Mouse (Mus musculus): ENCODE measurements around the gene Akt1s1. TPM values are rescaled to one million over a fixed set of nuclear protein-coding genes. Genes with fewer than 3 reads are reported as not detected.

Akt1s1 gene
- total RNA-seq, 2 experiments from 2014 or later: 80.8 to 81.1 TPM

DNA sequence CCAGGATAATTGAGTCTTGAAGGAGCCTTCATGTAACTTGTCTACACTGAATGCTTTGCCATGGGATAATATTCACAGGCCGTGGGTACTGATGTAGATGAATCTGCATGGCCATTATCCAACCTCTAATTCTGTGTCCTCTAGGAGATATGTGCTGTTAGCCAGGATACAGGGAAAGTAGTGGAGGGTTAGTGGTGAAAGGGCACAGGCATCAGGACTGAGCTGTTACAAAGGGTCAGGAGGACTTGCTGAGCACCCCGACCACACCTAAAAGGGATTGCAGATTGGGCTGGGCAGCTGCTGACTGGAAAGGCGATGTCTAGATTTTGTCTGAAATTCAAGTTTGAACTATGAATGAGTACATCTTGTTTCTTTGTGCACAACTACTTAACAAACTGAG, 28.3 kb upstream of the Akt1s1 start:
- intact Hi-C loops (cut with DNase I): no loop called here
- DNase-seq (ENCODE audit: low spot score in 2 of 2): no peak

GRCm38 (mm10) chr7:44821666-44822448, 26.9 kb upstream of the Akt1s1 start:
- DNase-seq (ENCODE audit: low spot score in 2 of 2): peak in 1 of 2 experiments; percentile 0
- intact Hi-C loops (cut with DNase I): no loop called here

DNA sequence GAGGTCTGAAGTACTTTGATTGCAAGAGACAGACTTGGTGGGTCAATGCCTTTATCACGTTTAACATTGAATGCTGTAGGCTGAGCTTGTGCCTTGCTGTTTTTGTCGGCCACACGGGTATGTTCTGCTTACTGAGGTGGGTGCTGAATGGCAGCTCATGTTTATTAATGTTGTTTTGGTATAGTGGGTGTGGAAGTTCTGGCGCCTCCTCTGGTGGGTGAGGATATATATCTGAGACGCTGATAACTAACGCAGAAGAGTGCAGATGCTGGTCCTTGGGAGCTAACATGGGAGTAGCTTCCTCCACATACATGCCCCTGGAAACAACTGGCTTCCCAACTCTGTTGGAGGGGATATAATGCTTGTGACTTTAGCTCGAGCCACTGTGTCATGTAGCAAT, 25.4 kb upstream of the Akt1s1 start:
- intact Hi-C loops (cut with DNase I): no loop called here
- no peak for DNase-seq (ENCODE audit: low spot score in 2 of 2)

- intact Hi-C loops (cut with DNase I): loop anchor here (1.0 kb wide), 1 partner anchor 101 kb away; no protein-coding TSS in a partner anchor
- peak; percentile 82 to 88 for DNase-seq (ENCODE audit: low spot score in 2 of 2)
Measured at GRCm38 (mm10) chr7:44824872-44825271, 23.9 kb upstream of the Akt1s1 start.

GRCm38 (mm10) chr7:44826771-44827170, 22.0 kb upstream of the Akt1s1 start:
- no peak for DNase-seq (ENCODE audit: low spot score in 2 of 2)
- intact Hi-C loops (cut with DNase I): no loop called here

DNA sequence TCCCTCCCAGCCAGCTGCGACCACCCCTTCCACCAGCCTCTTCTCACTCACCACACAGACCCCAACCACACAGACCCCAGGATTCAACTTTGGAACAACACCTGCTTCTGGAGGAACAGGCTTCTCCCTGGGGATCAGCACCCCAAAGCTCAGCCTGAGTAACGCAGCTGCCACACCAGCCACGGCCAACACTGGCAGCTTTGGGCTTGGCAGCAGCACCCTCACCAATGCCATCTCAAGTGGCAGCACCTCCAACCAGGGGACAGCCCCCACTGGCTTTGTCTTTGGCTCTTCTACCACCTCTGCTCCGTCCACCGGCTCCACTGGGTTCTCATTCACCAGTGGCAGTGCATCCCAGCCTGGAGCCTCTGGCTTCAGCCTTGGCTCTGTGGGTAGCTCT, 20.1 kb upstream of the Akt1s1 start:
- no peak for DNase-seq (ENCODE audit: low spot score in 2 of 2)
- intact Hi-C loops (cut with DNase I): no loop called here

- DNase-seq (ENCODE audit: low spot score in 2 of 2): no peak
- intact Hi-C loops (cut with DNase I): no loop called here
Measured at GRCm38 (mm10) chr7:44832763-44833162, 16.0 kb upstream of the Akt1s1 start.

GRCm38 (mm10) chr7:44835373-44836015, 13.3 kb upstream of the Akt1s1 start:
- intact Hi-C loops (cut with DNase I): no loop called here
- no peak for DNase-seq (ENCODE audit: low spot score in 2 of 2)

DNA sequence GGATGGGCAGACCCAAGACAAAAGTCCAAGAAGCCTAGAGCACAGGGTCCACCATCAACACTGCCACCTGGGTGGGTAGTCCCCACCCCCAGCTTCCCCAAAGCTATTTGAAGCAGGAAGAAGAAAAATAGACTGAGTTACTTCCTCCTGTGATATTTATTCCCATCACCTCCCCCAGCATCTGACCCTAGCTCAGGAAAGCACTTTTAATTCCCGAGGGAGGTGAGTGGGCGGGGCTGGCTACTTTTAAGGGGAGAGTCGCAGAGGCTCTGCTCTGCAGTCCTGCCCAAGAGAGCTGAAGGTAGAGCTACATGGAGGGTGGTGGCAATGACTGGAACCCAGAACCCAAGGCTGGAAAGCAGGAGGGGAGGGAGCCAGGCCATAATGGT, 12.8 kb upstream of the Akt1s1 start:
- intact Hi-C loops (cut with DNase I): no loop called here
- DNase-seq (ENCODE audit: low spot score in 2 of 2): no peak

DNA sequence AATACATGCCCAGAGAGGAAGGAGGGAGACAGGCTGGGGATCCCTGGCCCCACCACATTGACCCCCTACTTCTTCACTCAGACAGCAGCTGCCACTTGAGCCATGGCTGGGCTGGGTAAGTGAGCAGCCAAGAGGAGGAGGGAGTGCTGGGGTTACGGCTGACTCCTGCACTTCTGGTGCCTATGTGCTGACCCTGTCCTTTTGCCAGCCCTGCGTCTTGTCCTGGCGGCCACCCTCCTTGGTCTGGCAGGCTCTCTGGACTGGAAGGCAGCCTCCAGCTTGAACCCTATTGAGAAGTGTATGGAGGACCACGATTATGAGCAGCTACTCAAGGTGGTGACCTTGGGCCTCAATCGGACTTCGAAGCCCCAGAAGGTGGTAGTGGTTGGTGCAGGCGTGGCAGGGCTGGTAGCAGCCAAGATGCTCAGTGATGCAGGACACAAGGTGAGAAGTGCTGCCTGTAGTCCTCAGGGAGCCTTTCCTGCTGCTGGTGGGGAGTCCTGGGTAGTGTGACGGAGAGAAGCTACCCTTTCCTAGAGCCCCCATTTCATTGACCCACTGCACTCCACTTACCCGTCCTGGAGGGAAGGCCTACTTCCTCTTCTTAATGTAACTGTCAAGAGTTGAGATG, 12.3 kb upstream of the Akt1s1 start:
- intact Hi-C loops (cut with DNase I): no loop called here
- DNase-seq (ENCODE audit: low spot score in 2 of 2): no peak

- intact Hi-C loops (cut with DNase I): no loop called here
- no peak for DNase-seq (ENCODE audit: low spot score in 2 of 2)
Measured at GRCm38 (mm10) chr7:44838073-44838472, 10.7 kb upstream of the Akt1s1 start.

GRCm38 (mm10) chr7:44839171-44839490, 9.7 kb upstream of the Akt1s1 start:
- intact Hi-C loops (cut with DNase I): no loop called here
- DNase-seq (ENCODE audit: low spot score in 2 of 2): no peak

- intact Hi-C loops (cut with DNase I): no loop called here
- peak; percentile 66 to 75 for DNase-seq (ENCODE audit: low spot score in 2 of 2)
Measured at GRCm38 (mm10) chr7:44839491-44840191, 9.2 kb upstream of the Akt1s1 start.

DNA sequence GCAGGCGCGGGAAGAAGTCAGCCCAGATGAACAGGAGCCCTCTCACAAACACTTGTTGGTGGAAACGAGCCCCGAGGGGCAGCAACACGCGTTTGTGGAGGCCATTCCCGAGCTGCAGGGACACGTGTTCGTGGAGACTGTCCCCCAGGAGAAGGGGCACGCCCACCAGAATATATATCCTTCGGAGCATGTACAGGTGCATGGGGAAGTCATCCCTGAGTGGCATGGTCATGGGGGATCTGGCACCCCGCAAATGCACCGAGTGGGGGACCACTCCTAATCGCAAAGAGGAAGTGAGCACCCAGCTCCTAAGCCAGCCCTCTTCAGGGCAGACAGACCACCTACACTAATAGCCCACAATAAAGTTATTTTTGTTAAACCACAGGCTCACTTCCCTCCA, 8.4 kb upstream of the Akt1s1 start:
- DNase-seq (ENCODE audit: low spot score in 2 of 2): no peak
- intact Hi-C loops (cut with DNase I): no loop called here

DNA sequence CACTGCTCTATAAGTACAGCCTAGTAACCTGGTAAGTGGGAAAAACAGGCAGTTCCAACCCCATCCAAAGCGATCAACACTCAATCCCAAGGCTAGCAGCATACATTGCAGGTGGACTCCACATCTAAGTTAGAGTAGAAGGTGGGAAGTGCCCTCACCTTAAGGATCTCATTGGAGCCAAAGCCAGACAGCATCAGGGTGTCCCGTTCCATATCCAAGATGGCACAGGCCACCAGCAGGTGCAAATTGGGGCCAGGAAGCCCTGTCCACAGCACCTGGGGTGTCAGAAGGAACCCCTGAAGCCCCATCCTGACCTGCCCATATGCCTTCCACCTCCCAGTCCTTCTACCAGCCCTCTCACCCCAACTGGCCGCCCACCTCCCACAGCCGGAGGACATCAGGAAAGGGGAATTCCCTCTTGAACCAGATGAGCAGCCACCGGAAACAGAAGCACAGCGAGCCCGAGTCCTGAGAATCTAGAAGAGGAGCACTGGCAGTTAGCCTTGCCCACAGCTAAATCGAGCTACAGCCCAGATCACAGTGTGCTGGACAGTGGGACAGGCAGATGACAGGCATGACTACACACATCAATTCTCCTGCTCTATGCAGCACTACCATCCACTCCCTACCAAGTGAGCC, 6.8 kb upstream of the Akt1s1 start:
- intact Hi-C loops (cut with DNase I): no loop called here
- DNase-seq (ENCODE audit: low spot score in 2 of 2): no peak

DNA sequence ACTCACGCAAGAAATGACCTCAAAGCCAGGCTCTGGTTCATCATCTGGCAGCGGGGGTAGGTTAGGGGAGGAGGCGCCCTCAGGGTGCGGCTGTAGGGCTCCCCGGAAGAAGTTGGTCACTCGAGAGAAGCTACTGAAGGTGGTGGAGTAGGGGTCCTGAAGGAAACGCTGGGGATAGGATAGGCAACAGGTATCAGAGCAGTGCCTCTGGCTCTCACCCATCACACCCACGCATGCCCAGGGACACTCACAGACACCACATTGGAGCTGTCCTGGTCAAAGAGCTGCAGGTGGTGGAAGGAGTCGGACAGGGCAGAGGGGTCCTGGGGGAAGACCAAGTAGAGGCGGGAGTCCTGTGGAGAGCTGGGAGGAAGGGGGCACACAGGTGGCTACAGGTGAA, 3.8 kb upstream of the Akt1s1 start:
- intact Hi-C loops (cut with DNase I): no loop called here
- no peak for DNase-seq (ENCODE audit: low spot score in 2 of 2)

DNA sequence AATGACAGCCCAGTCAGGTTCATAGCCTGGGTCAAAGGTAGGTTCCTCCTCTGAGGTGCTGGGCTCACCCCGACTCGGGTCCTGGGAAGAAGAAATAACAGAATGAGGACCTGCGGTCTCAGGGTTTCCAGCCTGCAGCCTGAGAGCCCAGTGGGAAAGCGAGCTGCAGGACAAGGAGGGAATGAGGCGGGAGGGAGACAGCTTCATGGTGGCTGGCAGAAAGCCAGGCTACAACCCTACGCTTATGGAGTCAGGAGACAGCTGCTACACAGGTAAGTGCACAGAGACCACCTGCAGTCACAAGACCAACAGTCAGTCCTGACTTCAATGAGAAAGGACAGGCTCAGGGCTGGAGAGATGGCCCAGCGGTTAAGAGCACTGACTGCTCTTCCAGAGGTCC, 2.0 kb upstream of the Akt1s1 start:
- no peak for DNase-seq (ENCODE audit: low spot score in 2 of 2)
- intact Hi-C loops (cut with DNase I): no loop called here

DNA sequence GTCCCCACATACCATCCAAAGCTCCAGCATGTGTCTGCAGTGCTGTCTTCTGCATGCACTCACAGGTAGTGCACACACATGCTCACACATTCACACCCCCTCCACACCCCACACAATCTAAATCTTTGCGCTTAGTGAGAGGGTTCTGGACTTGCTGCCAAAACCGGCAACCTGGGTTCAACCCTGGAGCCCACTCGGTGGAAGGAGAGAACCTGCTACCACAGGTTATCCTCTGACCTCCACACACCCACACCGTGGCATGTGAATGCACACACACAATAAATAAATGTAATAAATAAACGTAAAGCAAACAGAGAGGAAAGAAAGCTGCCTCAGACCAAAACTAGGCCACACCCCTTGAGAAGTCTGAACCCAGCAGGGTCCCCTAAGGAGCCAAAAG, 1.0 kb upstream of the Akt1s1 start:
- intact Hi-C loops (cut with DNase I): no loop called here
- DNase-seq (ENCODE audit: low spot score in 2 of 2): no peak

DNA sequence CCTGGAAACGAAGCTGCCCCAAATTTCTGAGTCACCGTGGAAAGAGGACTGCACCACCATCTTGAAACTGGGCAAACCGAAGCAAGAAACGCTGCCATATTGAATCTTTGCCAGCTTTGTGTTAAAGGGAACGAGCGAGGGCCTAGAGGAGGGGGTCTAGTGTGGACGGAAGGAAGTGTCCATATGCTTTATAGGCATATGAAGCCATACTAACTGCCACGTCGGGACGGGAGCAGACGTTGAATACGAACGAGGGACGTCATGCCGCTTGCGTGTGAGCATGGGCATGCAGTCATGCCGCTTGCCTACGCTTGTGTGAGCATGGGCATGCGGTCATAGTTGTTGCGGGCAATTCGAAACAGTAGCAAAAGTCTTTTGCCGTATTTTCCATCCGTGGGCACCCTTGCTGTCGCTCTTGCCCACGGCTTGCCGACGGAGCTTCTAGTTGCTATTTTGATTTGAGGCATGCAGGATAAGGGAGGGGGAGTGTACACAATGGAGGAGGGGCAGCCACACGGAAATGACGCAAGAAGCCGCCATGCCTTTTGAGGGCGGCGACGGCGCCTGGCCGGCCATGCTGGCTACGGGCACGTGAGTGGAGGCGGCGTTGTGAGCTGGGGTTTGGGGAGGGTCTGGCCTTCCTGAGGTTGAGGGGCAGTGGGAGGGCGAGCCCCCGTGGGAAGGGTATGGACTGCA, 773 bp downstream of the Akt1s1 start:
- intact Hi-C loops (cut with DNase I): no loop called here
- peak; percentile 91 to 95 for DNase-seq (ENCODE audit: low spot score in 2 of 2)

All from left cerebral cortex, postnatal 14 days (tissue).